Mouse (Mus musculus) heart, adult 9 months (tissue): ENCODE measurements around the gene Gnai2.
"Not testable (repeated sequence)": the region's sequence is repeated elsewhere in the genome, so short reads cannot be mapped to it uniquely, and the experiment has no call there.

Source experiments
- DNase-seq, 2 experiments: peaks; one replicate each; pipeline ENCODE4 v3.0.0; 2022; ENCODE audit warnings: low spot score in 2 of 2

The Gnai2 gene

DNA sequence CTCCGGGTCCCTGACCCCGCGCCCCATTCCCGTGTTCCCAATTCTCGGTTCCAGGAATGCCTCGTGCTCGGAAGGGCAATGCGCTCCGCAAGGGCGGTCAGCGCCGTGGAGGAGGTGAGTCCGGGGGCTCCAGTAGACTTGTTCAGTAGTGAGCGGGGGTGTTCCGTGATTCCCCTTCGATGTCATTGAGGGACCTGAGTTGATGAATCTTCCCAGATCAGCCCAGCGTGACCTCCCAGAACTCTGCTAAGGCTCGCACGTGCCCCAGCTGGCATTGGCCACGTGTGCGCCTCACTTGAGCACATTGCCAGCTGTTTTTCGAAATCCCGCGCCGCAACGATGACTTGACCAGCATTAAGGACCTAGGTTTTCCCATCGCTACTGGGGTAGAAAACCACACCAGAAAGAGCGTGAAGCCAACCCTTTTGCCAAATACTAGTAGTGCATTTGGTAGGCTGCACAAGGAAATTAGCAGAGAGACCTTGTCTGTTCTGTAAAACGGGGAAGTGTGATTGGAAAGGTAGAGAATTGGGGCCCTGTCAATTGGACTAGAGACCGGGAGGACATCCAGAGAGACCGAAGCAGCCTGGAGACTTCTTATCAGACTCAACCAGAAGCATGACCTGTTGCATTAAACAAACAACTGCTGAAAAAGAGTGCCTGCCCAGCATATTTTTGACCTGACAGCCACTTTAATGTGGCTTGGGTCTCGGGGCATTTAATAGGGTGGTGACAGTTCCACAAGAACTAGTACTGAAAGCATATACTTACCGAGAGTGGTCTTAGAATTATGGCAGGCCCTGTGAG, 47.1 kb downstream of the Gnai2 start:
- DNase-seq, result peak; percentile 55 to 64

DNA sequence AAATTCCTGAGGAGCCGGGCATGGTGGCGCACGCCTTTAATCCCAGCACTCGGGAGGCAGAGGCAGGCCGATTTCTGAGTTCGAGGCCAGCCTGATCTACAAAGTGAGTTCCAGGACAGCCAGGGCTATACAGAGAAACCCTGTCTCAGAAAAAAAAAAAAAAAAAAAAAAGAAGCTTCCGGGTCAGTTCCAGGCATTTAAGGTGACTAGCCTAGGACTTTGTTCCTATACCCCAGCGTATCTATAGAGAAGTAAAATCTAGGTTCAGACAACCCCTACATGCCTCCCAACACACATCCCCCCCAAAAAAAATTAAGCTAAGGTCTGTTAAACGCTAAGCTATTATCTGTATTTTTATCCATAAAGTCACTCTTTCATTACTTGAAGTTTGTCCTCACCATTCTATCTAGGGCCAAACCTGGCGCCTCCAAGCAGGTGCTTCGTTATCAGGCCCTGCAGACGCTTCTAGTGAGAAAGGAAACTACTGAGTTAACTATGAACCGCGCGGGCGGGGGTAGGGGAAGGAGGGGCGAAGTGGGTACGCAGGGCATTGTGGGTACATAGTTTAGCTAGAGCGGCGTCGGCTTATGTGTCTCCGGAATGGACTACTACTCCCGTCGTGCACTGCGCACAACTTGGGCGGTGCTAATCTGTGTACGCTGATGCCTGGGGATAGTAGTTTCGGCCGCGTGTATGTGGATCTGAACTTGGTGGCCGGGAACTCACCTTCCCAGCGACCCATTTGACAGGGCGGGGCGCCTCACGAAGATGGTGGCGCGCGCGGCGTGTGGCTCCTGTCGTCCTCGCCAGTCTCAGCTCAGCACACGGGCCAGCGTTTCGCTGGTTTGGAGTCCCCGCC, 48.0 kb downstream of the Gnai2 start, which contains the start of gene Ifrd2:
Gene Ifrd2, plus strand, starts transcription at position 669 of the 859 bp plus-strand sequence.
- peak; percentile 98 to 99 for DNase-seq

DNA sequence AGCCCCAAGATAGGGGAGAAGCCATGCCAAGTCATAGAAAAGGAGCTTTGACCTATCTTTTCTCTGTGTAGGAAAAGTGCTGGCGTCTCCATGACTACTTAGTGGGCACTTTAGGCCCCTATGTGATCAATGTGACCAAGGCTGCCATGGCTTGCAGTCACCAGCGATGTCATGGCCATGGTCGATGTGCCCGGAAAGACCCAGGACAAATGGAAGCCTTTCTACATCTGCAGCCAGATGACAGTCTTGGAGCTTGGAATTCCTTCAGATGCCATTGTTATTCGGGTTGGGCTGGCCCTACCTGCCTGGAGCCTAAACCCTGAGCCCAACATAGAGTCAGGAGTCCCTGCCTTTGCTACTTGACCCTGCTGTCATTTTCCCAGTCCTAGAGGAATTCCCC, 48.7 kb downstream of the Gnai2 start:
- DNase-seq, result no peak

DNA sequence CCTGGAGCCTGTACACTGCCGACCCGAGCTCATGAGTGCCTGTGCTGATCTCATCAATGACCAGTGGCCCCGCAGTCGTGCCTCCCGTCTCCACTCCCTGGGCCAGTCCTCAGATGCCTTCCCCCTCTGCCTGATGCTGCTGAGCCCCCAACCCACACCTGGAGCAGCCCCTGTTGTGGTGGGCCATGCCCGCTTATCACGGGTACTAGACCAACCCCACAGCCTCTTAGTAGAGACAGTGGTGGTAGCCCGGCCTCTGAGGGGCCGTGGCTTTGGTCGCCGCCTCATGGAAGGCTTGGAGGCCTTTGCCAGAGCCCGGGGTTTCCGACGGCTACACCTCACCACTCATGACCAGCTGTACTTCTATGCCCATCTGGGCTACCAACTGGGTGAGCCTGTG, 52.0 kb downstream of the Gnai2 start:
- DNase-seq, result no peak

DNA sequence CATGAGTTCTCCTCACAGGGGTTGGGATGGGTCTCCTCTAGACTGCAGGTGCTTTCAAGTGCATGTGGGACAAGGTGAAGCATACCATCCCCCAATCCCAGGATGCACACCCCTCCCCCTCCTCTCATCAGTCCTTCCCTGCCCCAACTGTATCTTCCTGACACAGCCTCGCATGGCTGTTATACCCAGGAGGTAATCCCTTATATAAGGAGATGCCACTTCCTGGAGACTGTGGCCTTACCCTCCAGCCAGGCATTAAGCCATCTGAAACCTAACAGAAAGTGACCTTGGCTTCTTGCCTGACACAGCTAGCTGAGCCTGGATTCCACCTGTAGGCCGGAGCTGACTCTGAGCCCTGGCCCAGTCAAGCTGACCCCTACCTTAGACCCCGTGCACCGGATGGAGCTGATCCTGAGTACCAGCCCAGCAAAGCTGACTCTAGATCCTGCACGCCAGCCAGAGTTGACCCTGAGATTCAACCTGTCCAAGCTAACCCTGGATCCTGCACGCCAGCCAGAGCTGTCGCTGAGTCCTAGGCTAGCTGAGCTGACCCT, 52.6 kb downstream of the Gnai2 start:
- DNase-seq, result no peak

DNA sequence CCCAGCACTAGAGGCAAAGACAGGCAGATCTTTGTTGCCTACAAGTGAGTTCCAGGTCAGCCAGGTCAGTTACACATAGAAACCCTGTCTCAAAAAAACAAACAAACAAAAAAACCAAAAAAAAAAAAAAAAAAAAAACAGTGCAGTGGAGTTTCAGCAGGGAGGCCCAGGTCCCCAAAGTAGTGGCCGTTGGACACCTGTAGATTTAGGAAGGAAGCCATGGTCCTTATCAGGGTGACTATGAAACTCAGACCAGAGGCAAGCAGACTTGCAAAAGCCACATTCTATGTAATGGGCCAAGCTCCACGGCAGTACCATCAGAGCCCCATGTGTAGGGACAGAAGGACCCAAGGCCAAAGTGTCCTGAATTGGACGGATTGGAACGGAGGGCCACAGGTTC, 53.6 kb downstream of the Gnai2 start:
- DNase-seq, result no peak

DNA sequence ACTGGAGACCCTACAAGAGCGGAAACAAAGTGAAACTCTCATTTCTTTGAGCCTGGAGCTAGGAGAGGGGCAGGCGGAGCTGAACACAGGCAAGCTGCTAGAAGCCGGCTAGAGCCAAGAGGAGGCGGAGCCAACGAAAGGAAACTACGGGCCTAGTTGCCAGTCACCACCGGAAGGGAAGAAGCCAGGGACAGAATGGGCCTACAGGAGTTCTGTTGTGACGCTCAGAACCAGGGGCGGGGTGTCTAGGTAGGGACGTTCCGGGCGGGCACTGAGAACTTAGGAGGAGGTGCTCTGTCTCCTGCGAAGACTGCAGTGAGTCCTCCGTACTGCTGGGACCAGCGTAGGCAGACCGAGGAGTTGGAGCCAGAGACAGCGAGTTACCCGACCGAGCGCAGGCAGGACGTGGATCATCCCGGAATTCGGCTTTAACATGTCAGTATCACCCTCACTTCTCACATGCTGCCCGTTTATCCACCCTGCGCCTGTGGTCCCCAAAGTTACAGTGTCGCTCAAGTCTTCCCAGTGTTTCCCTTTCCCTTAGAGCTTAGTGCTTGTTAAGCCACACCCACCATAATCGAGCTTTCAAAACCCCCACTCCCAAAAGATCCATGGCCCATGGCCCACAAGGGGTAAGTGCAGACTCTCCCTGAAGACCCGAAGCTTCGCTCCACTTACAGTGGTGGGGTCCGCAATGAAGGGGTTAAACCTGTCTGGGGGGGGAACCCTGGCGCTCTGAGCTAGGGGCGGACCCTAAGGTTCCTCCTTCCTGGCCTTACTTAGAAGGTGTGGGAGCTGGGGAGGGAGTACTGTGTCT, 54.5 kb downstream of the Gnai2 start, which contains the start of gene Hyal3:
Gene Hyal3, plus strand, starts transcription at position 318 of the 817 bp plus-strand sequence.
- peak; percentile 93 for DNase-seq

DNA sequence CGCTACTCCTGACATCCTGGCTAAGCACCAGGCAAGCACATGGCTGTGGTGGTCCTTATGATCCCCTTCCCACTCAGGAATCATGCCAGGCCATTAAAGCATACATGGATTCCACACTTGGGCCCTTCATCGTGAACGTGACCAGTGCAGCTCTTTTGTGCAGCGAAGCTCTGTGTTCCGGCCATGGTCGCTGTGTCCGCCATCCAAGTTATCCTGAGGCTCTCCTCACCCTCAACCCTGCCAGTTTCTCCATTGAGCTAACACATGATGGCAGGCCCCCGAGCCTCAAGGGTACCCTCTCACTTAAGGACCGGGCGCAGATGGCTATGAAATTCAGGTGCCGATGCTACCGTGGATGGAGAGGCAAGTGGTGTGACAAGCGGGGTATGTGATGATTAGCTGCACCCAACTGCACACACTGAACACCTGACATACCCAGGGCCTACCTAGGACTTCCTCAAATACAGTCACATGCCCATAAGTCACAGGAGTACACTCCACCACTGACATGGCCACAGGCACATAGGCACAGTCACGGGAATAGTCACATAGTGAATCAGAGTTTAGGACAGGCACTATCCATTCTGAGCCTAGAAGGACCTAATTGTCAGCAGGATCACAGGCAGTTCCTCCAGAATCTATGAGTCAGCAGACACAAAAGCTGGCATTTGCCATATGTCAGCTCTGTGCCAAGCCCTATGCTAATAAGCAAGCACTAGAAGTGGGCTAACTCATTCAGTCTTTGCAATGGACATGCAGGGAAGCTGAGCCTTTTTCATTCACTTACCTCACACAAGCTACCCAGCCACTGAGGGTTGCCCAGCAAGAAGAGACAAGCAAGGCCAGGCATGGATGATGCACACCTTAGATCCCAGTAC, 55.9 kb downstream of the Gnai2 start:
- no peak for DNase-seq

DNA sequence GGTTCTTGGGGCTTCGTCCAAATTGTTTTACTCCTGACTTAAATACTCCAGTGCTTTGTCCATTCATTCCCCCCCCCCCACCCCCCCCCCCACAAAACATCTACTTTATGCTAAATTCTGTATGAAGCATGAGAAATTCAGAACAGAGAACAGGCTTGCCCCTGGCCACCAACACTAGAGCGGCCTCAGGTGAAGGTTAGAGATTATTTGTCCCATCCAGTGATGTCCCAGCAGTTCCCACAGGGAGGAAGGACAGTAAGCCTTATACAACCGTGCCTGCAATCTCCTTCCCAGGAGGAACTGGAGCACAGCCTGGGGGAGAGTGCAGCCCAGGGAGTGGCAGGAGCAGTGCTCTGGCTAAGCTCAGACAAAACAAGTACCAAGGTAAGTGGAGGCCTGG, 56.6 kb downstream of the Gnai2 start, which contains the start of gene Naa80:
Gene Naa80, plus strand, starts transcription at position 301 of the 400 bp plus-strand sequence.
- no peak for DNase-seq

DNA sequence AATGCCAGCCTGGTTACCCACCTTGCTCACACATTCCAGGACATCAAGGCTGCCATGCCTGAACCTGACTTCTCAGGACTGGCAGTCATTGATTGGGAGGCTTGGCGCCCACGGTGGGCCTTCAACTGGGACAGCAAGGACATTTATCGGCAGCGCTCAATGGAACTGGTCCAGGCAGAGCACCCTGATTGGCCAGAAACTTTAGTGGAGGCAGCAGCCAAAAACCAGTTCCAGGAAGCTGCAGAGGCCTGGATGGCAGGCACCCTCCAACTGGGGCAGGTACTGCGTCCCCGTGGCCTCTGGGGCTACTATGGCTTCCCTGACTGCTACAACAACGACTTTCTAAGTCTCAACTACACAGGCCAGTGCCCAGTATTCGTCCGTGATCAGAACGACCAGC, 57.3 kb downstream of the Gnai2 start:
- no peak for DNase-seq

DNA sequence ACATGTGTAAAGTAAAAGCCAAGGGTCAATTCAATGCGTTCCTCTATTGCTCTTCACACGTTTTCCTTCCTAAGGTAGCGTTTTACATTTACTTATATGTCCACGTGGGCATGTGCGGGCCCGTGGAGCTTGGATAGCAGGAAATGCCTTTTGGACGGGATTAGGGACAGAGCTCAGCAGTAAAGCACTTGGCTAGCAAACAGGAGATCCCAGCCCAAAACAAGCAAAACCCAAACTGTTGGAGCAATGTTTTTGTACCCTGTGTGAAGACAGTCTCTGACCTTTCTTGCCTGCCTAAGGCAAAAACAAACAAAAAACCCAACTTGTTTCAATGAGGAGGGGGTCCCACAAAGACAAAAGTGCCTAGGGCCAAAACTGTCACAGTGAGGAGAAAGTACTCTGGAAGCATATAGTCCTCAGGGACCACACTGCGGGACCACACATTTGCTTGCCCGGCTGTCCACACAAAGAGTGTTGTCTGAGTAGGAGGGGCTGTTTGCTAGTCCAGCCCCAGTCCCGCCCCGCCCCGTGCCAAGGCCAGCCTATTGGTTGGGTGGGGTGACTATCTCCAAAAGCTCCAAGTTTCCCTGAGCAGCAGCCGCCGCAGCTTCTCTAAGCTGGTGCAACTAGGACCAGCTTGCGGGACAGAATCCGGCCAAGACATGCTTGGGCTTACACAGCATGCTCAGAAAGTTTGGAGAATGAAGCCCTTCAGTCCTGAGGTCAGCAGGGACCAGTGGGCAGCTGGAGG, 58.6 kb downstream of the Gnai2 start, which contains the start of gene Hyal1:
Gene Hyal1, plus strand, starts transcription at position 571 of the 751 bp plus-strand sequence.
- DNase-seq, result peak; percentile 81 to 84

DNA sequence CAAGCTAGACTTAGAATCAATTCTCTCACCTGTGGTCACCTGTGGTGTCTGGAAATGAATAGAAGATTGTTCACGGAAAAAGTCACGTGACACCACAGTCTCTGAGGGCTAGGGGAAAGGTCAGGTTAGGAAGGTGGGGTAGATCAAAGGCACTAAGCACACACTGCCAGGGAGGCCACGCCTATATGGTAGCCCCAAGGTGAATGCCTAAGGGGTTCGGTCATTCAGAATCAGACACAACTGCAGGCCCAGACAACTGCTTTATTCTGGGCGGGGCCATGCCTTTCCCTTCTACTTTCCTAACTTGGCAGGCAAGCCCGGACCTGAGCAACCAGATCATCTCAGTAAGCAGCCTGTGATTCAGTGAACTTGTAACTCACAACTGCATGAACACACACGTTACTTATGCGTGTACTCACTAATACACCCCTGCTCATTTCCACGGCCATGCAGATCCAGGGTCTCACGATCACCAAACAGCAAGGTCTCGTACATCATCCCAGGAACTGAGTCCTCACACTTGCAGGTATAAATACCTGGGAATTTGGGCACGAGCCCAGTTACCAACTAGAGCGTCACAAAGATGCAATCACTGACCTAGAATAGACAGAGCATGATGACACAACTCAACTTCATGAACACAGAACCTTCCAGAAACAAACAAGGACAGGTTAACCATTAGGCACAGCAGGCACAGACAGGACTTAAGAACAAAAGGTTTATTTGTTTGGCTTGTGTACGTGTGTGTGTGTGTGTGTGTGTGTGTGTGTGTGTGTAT, 59.4 kb downstream of the Gnai2 start:
- DNase-seq, result no peak

DNA sequence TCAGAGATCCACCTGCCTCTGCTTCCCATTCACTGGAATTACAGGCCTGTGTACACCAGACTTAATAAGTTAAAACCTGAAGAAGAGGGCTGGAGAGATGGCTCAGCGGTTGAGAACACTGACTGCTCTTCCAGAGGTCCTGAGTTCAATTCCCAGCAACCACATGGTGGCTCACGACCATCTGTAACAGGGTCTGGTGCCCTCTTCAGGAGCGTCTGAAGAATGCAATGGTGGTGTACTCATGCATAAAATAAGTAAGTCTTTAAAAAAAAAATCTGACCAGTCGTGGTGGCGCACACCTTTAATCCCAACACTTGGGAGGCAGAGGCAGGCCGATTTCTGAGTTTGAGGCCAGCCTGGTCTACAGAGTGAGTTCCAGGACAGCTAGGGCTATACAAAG, 61.4 kb downstream of the Gnai2 start:
- not testable (repeated sequence) for DNase-seq

DNA sequence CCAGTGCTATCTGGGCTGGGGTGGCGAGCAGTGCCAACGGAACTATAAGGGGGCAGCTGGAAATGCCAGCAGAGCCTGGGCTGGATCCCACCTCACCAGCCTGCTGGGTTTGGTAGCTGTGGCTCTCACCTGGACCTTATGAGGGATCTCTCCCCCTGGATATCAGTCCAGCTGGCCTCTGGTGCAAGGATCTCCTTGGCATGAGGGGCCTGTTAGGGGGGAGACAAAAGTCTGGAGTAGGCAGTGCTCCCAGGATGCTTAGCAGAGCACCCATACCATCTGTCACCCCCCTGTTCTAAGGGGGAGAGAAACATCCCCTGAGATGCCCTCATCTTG, 62.9 kb downstream of the Gnai2 start:
- no peak for DNase-seq

DNA sequence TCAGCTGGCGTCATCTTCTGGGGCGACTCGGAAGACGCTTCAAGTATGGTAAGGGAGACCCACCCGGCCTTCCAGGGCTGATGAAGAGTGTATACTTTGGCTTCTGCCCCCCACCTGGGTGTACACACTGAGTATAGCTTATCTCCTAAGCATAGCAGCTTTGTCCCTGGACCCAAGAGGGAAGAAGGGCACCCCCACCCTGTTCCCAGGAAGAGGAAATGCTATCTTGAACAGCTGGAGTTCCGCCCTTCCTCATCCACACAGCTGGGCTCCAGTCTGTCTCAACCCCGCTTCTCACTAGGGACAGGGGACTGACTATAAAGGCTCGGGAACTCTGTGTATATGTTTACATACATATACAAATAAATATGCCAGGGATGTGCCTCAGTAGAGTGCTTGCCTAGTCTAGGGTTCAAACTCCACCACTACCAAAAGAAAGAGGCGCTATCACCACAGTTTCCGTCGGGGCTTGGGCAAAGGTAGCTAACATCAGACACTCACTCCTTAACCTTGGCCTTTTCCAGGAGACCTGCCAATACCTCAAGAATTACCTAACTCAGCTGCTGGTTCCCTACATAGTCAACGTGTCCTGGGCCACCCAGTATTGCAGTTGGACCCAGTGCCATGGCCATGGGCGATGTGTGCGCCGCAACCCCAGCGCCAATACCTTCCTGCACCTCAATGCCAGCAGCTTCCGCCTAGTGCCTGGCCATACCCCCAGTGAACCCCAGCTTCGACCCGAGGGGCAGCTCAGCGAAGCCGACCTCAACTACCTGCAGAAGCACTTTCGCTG, 63.4 kb downstream of the Gnai2 start:
- DNase-seq, result peak in 1 of 2 experiments; percentile 69

DNA sequence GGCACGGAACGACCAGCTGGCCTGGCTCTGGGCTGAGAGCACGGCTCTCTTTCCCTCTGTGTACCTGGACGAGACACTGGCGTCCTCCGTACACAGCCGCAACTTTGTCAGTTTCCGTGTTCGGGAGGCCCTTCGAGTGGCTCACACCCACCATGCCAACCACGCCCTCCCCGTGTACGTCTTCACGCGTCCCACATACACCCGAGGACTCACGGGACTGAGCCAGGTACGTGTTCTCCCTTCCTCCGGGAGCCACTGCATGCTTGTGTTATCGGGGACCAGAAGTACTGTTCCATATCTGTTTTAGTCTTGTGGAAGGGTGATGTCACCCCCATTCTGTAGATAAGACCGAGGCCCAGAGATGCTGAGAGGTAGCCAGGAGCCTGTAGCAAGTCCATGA, 64.3 kb downstream of the Gnai2 start:
- no peak for DNase-seq

DNA sequence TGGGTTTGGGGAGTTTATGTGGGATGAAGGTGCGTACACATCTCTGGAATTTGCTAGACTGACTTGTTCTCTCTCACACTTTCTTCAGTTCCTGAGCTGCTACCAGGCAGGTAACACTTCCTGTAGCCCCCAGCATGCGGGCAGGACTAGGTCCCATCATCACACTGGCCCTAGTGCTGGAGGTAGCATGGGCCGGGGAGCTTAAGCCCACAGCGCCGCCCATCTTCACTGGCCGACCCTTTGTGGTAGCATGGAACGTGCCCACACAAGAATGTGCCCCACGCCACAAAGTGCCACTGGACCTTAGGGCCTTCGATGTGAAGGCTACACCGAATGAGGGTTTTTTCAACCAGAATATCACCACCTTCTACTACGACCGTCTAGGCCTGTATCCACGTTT, 65.2 kb downstream of the Gnai2 start:
- no peak for DNase-seq

DNA sequence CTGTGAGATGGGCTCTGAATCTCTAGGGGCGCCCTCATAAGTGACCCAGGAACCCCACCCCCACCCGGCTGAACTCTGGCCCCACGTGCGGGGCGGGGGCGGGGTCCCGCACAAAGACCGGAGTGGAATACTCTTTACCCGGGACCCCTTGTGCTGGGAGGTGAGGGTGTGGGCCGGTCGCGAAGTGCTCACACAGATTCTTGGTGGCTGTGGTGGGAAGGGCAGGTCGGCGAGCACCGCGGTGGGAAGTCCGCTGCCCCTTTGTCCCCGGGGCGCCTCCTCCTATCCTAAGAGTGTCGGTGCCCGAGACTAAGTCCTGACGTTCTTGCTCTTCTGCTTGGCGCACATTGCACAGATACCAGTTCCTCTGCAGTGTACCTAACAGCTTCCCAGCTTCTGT, 65.9 kb downstream of the Gnai2 start:
- DNase-seq, result no peak
